Mouse (Mus musculus) thymus, adult 2 months (tissue): ENCODE results near the gene Aloxe3.

Source experiments
- CTCF ChIP-seq: fragments of 200-500 bp; IDR thresholded peaks from 2 replicates; pipeline ENCODE4 v1.5.1; 2012; ENCODE audit warnings: mild to moderate bottlenecking, control low read depth, low read length, moderate library complexity, borderline replicate concordance; ENCODE audit not compliant: control insufficient read depth, poor library complexity, insufficient read depth; ENCODE audit errors: extremely low read depth
- POLR2A ChIP-seq: fragments of 200-500 bp; IDR thresholded peaks from 2 replicates; pipeline ENCODE4 v1.6.1; 2012; ENCODE audit warnings: mild to moderate bottlenecking, low read length, control low read depth, moderate library complexity; ENCODE audit not compliant: control insufficient read depth, poor library complexity, insufficient read depth; ENCODE audit errors: extremely low read depth

GRCm38 (mm10) chr11:69106842-69107241 is 18.9 kb upstream of the Aloxe3 start:
- TF ChIP-seq POLR2A = no peak
- no peak for TF ChIP-seq CTCF
